Mouse (Mus musculus) gastrocnemius, postnatal 36 days (tissue): ENCODE measurements around the gene Ip6k1. TPM values are rescaled to one million over a fixed set of nuclear protein-coding genes. Genes with fewer than 3 reads are reported as not detected.
"Not testable (repeated sequence)": the region's sequence is repeated elsewhere in the genome, so short reads cannot be mapped to it uniquely, and the experiment has no call there.

Source experiments
- DNase-seq, 2 experiments: peaks; one replicate each; pipeline ENCODE4 v3.0.0; 2022
- intact Hi-C: fragments of 180-260 bp; cut with DNase I; formaldehyde crosslinking; loops from one replicate; pipeline ENCODE4 v1.15.1; 2025
- total RNA-seq, 2 experiments: library from RNA; stranded (reverse); gene quantifications; 2 replicates each; pipeline ENCODE4 v1.2.3; 2021

Ip6k1 gene
- total RNA-seq, 2 experiments from 2014 or later, result 19.1 to 20.3 TPM

- DNase-seq, result no peak
- intact Hi-C loops, result loop anchor here (2.0 kb wide), 2 partner anchors 15 to 71 kb away; no protein-coding TSS in a partner anchor
These were observed 20.4 kb upstream of the Ip6k1 start for GRCm38 (mm10) chr9:107981684-107982605.

GRCm38 (mm10) chr9:107982681-107983346, 19.5 kb upstream of the Ip6k1 start, which contains the start of gene Gm20661:
Gene Gm20661, plus strand, starts transcription at chr9:107983058.
- intact Hi-C loops, result loop anchor here (2.0 kb wide), 2 partner anchors 16 to 72 kb away; no protein-coding TSS in a partner anchor
- DNase-seq, result peak; percentile 50 to 52

- intact Hi-C loops, result loop anchor here (2.0 kb wide), 2 partner anchors 17 to 73 kb away; no protein-coding TSS in a partner anchor
These were observed 18.8 kb upstream of the Ip6k1 start for GRCm38 (mm10) chr9:107983421-107983890.

GRCm38 (mm10) chr9:107984052-107984753, 18.1 kb upstream of the Ip6k1 start:
- intact Hi-C loops, result no loop called here
- no peak for DNase-seq

More at GRCm38 (mm10) chr9:107983421-107983890, 18.8 kb upstream of the Ip6k1 start:
- peak; percentile 66 to 80 for DNase-seq

GRCm38 (mm10) chr9:107984754-107985055, 17.6 kb upstream of the Ip6k1 start:
- intact Hi-C loops, result no loop called here
- no peak for DNase-seq

GRCm38 (mm10) chr9:107985131-107986119, 16.9 kb upstream of the Ip6k1 start, which contains the start of gene Inka1:
Gene Inka1, minus strand, starts transcription at chr9:107985879.
- intact Hi-C loops, result loop anchor here (2.0 kb wide), 1 partner anchor 83 kb away; no protein-coding TSS in a partner anchor

GRCm38 (mm10) chr9:107986376-107986775, 15.9 kb upstream of the Ip6k1 start:
- peak; percentile 78 to 79 for DNase-seq
- intact Hi-C loops, result loop anchor here (2.0 kb wide), 1 partner anchor 84 kb away; no protein-coding TSS in a partner anchor

More at GRCm38 (mm10) chr9:107985131-107986119, 16.9 kb upstream of the Ip6k1 start, which contains the start of gene Inka1:
- peak; percentile 90 for DNase-seq

GRCm38 (mm10) chr9:107987950-107988349, 14.4 kb upstream of the Ip6k1 start:
- intact Hi-C loops, result loop anchor here (2.0 kb wide), 1 partner anchor 85 kb away; no protein-coding TSS in a partner anchor
- DNase-seq, result no peak

GRCm38 (mm10) chr9:107992197-107992596, 10.1 kb upstream of the Ip6k1 start, which contains the start of gene Cdhr4:
Gene Cdhr4, plus strand, starts transcription at chr9:107992497.
- intact Hi-C loops, result no loop called here
- DNase-seq, result no peak

GRCm38 (mm10) chr9:107993013-107993412, 9.3 kb upstream of the Ip6k1 start:
- DNase-seq, result no peak
- intact Hi-C loops, result no loop called here

GRCm38 (mm10) chr9:107994464-107994863, 7.8 kb upstream of the Ip6k1 start:
- intact Hi-C loops, result no loop called here
- DNase-seq, result no peak

- intact Hi-C loops, result no loop called here
- no peak for DNase-seq
These were observed 6.8 kb upstream of the Ip6k1 start for GRCm38 (mm10) chr9:107995513-107995912.

- intact Hi-C loops, result no loop called here
- no peak for DNase-seq
These were observed 6.3 kb upstream of the Ip6k1 start, which contains the start of gene Gm20662 for GRCm38 (mm10) chr9:107996049-107996448. Gene Gm20662, plus strand, starts transcription at chr9:107996349.

- no peak for DNase-seq
- intact Hi-C loops, result loop anchor here (5.0 kb wide), 1 partner anchor 44 kb away; the partner anchor contains the start of gene Gmppb
These were observed 653 bp downstream of the Ip6k1 start for GRCm38 (mm10) chr9:108002778-108003530.

GRCm38 (mm10) chr9:108003531-108003890, 1.2 kb downstream of the Ip6k1 start:
- intact Hi-C loops, result loop anchor here (5.0 kb wide), 1 partner anchor 44 kb away; the partner anchor contains the start of gene Gmppb
- no peak for DNase-seq

GRCm38 (mm10) chr9:108008041-108008440, 5.7 kb downstream of the Ip6k1 start:
- no peak for DNase-seq
- intact Hi-C loops, result no loop called here

- DNase-seq, result no peak
- intact Hi-C loops, result no loop called here
These were observed 8.1 kb downstream of the Ip6k1 start for GRCm38 (mm10) chr9:108010385-108010784.

GRCm38 (mm10) chr9:108013577-108013976, 11.3 kb downstream of the Ip6k1 start:
- DNase-seq, intact Hi-C loops: not testable (repeated sequence)
